8 mouse cellular contexts compared by ENCODE assay signal in the genomic region with DNA sequence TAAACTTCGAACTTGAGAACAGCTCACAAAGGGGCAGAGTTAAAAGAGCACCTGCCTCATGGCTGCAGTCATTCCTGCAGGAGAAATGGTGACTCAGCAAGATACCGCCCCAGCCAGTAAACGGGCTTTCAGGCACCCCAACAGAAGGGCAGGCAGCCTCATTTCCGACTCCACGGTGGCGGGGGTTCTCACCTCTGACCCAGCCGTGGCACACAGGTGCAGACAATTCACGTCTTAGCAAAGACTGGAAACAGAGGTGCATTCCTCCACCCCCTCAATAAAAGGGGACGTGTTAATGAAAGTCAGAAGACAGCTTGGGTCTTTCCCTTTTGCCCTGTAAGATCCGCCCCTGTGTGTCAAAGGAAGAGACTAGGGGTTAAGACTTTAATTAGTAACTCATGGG.
DNase-seq lines count a peak whose midpoint lies in the region; ATAC-seq and TF ChIP-seq lines count a peak whose summit lies in the region.

No protein-coding gene starts in this region.

- 1% methylated on average over 10 of the region's 10 CpGs for WGBS in hindbrain, embryonic 10.5 days
- WGBS in limb, embryonic 11.5 days: under 1% methylated on average over 10 of the region's 10 CpGs
- WGBS in thymus, adult 2 months: 3% methylated on average over 10 of the region's 10 CpGs

- peaks cover 67% of the 10 kb centered on the region for H3K27me3 ChIP-seq in hindbrain, embryonic 10.5 days (ENCODE audit: insufficient read depth, poor library complexity, severe bottlenecking)
- no peaks in the 10 kb centered on the region for H3K27me3 ChIP-seq in limb, embryonic 11.5 days (ENCODE audit: control insufficient read depth, insufficient read depth, low read length)
- H3K27me3 ChIP-seq in thymus, adult 2 months (ENCODE audit: control insufficient read depth, insufficient read depth, low read length): no peaks in the 10 kb centered on the region

- no peak for ATAC-seq in limb, embryonic 11.5 days (ENCODE audit: insufficient number of reproducible peaks, low FRiP score, low TSS enrichment, low read depth)

- H3K4me1 ChIP-seq in hindbrain, embryonic 10.5 days (replicated peaks): peaks cover 46% of the 10 kb centered on the region
- H3K4me1 ChIP-seq in limb, embryonic 11.5 days (ENCODE audit: control insufficient read depth, insufficient read depth, low read length): peaks cover 53% of the 10 kb centered on the region
- peaks cover 8% of the 10 kb centered on the region for H3K4me1 ChIP-seq in thymus, adult 2 months (replicated peaks; ENCODE audit: control insufficient read depth, insufficient read depth, low read length)

- TF ChIP-seq CTCF in thymus, adult 2 months (IDR thresholded peaks at IDR 0.05; ENCODE audit: borderline replicate concordance, control insufficient read depth, extremely low read depth, insufficient read depth, low read length, poor library complexity): no peak

- peaks cover 5% of the 10 kb centered on the region for H3K36me3 ChIP-seq in hindbrain, embryonic 10.5 days
- peaks cover 3% of the 10 kb centered on the region; the same call in 1 of the 2 replicates for H3K36me3 ChIP-seq in limb, embryonic 11.5 days (ENCODE audit: control insufficient read depth, insufficient read depth, low read length)
- H3K36me3 ChIP-seq in thymus, adult 2 months (ENCODE audit: control insufficient read depth, insufficient read depth, low read length): peaks cover 5% of the 10 kb centered on the region

- no peaks in the 10 kb centered on the region for H3K9me3 ChIP-seq in hindbrain, embryonic 10.5 days
- no peaks in the 10 kb centered on the region for H3K9me3 ChIP-seq in limb, embryonic 11.5 days (ENCODE audit: control insufficient read depth, low read length)

- H3K4me3 ChIP-seq in hindbrain, embryonic 10.5 days: peak overlapping the region; percentile 21; the same call in 1 of the 2 replicates
- no peak overlapping the region for H3K4me3 ChIP-seq in limb, embryonic 11.5 days (ENCODE audit: low read depth, low read length)
- no peak overlapping the region for H3K4me3 ChIP-seq in thymus, adult 2 months (ENCODE audit: control insufficient read depth, insufficient read depth, low read length)

- H3K27ac ChIP-seq in hindbrain, embryonic 10.5 days: no peak overlapping the region
- no peak overlapping the region for H3K27ac ChIP-seq in limb, embryonic 11.5 days (replicated peaks; ENCODE audit: low read depth, low read length)
- H3K27ac ChIP-seq in thymus, adult 2 months (ENCODE audit: control insufficient read depth, insufficient read depth, low read length): no peak overlapping the region

- no peak overlapping the region for H3K9ac ChIP-seq in limb, embryonic 11.5 days (ENCODE audit: low read length)

- peak; percentile 53 to 81 for DNase-seq in adrenal gland, adult (ENCODE audit: inconsistent age in 2 of 2, low spot score in 1 of 2)
- DNase-seq in adrenal gland, adult 18-20 months (ENCODE audit: low spot score in 2 of 2): no peak
- DNase-seq in T-cell, adult 2 months (ENCODE audit: low spot score): peak; percentile 13
- peak; percentile 65 for DNase-seq in hindbrain, embryonic 10.5 days (ENCODE audit: low spot score)
- DNase-seq in limb, embryonic 11.5 days (ENCODE audit: low spot score): peak; percentile 82
- peak; percentile 55 for DNase-seq in thymus, adult 2 months
- DNase-seq in layer of hippocampus, postnatal 25 days (ENCODE audit: extremely low spot score in 1 of 2, low spot score in 1 of 2): no peak
- no peak for DNase-seq in ovary, postnatal 14 days (ENCODE audit: low spot score)

- no peak for TF ChIP-seq POLR2A in thymus, adult 2 months (IDR thresholded peaks at IDR 0.05; ENCODE audit: control insufficient read depth, extremely low read depth, insufficient read depth, low read length, poor library complexity)

- peak overlapping the region; percentile 22 for H3K4me2 ChIP-seq in limb, embryonic 11.5 days (ENCODE audit: low read depth, severe bottlenecking)

Comparison
In these comparisons a context has a peak if more than half of its experiments do, and no peak if none do; other contexts are left out.
1. DNase-seq: peak in adrenal gland, adult (2 of 2), T-cell, adult 2 months (single experiment), hindbrain, embryonic 10.5 days (single experiment), limb, embryonic 11.5 days (single experiment) and thymus, adult 2 months (single experiment); none in adrenal gland, adult 18-20 months (0 of 2), layer of hippocampus, postnatal 25 days (0 of 2) and ovary, postnatal 14 days (single experiment).